Mouse (Mus musculus) kidney, postnatal 4 days (tissue): ENCODE measurements around the gene Mlec.
A peak's percentile ranks its signal among the peaks of the same experiment; 100 is the strongest.
"Not testable (repeated sequence)": the region's sequence is repeated elsewhere in the genome, so short reads cannot be mapped to it uniquely, and the experiment has no call there.

Experiments
- DNase-seq, 2 experiments: peaks; one replicate each; pipeline ENCODE4 v3.0.0; 2021; ENCODE audit warnings: mixed read lengths in 2 of 2

Mlec gene

DNA sequence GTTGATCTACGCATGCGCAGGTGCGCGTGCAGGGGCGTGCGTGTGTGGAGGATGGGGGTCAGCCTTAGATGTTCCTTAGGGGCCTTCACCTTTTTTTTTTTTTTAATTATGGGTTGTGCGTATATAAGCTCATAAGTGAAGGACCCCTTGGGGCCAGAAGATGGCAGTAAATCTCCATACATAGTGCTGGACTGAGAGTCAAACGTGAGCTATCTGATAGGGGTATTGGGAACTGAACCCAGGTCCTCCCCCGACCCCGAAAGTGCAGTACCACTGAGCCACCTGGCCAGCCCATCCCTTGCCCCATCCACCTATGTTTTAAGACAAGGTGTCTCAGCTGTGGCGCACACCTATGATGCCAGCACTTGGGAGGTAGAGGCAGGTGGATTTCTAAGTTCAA is 21.6 kb upstream of the Mlec start:
- no peak for DNase-seq

DNA sequence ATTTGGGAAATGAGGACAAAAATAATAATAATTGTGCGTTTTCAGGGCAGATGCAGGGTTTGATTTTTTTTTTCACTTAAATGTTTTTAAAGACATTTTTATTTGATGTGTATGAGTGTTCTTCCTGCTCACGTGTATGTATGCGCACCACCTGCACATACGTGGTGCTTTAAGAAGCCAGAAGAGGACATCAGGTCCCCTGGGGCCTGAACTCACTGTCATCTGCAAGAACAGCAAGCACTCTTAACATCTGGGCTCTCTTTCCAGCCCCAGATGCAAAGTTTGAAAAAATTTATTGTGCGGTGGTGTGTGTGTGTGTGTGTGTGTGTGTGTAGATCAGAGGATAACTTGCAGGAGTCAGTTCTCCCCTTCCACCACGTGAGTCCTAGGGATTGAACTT is 19.9 kb upstream of the Mlec start:
- DNase-seq: no peak

DNA sequence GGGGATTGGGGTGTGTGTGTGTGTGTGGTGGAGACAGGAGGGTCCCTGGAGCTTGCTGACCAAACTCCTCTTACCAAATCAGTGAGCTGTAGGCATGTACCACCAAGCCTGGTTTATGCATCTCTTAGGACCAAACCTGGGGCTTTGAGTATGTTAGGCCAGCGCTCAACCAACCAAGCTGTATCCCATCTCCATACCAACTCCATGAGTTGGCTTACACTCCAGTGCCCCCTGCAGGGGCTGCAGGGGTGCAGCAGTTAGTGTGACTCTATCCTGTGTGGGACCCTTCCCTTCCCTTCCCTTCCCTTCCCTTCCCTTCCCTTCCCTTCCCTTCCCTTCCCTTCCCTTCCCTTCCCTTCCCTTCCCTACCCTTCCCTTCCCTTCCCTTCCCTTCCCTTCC is 16.6 kb upstream of the Mlec start:
- no peak for DNase-seq

DNA sequence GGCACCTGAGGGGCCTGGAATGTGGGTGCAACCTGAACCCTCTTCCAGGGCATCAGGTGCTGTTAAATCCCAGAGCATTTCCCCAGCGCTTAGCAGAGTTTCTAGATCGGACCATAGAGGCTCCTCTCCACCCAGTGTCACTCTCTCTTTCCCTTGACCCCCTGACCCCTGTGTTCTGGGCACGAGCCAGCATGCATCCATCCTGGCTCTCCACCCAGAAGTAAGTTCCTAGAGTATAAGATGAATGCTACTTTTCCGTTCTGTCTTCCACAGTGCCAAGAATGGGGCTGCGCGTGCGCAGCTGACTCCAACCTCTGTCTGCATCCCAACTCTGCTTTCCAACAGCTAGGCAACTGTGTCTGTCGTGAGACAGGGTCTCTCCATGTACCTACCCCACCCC is 12.2 kb upstream of the Mlec start:
- peak; percentile 74 to 79 for DNase-seq

- peak; percentile 49 to 56 for DNase-seq
These were observed 10.8 kb upstream of the Mlec start for GRCm38 (mm10) chr5:115168641-115169415.

- DNase-seq: peak; percentile 46 to 63
These were observed 9.4 kb upstream of the Mlec start for GRCm38 (mm10) chr5:115167396-115167795.

DNA sequence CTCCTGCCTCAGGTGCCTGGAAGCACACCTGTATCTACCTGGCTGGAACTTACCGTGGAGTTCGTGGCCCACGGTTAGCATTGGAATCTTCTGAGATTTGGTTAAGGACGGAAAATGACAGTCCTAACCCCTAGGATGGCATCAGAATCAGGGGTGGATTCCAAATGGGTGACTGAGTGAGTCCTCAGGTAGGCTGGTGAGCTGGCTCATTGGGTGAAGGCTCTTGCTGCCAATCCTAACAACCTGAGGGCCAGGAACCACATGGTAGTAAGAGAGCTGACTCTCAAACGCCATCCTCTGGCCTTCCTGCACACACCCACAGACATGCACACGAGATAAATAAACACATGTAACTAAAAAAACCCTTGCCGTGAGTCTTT is 8.8 kb upstream of the Mlec start:
- DNase-seq: no peak

- peak; percentile 45 to 67 for DNase-seq
These were observed 8.2 kb upstream of the Mlec start for GRCm38 (mm10) chr5:115165895-115166814.

DNA sequence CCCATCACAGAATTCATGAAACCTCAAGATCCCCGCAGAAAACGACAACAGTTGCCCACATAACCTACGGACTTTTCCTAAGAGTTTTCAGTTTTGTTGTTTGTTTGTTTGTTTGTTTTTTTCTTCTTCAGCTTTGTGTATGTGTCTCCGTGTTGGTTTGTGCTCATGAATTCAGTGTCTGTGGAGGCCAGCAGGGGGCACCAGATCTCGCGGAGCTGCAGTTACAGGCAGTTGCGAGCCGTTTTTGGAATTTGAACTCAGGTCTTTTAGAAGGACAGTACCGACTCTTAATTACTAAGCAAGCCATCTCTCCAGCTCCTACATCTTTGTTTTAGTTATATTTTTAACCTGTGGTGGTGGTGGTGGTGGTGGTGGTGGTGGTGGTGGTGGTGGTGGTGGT is 7.4 kb upstream of the Mlec start:
- peak in 1 of 2 experiments; percentile 56 for DNase-seq

- DNase-seq: not testable (repeated sequence)
These were observed 6.5 kb upstream of the Mlec start for GRCm38 (mm10) chr5:115164446-115164845.

- peak; percentile 80 to 86 for DNase-seq
These were observed 5.6 kb upstream of the Mlec start for GRCm38 (mm10) chr5:115163563-115163962.

- DNase-seq: not testable (repeated sequence)
These were observed 3.9 kb upstream of the Mlec start for GRCm38 (mm10) chr5:115161940-115162279.

DNA sequence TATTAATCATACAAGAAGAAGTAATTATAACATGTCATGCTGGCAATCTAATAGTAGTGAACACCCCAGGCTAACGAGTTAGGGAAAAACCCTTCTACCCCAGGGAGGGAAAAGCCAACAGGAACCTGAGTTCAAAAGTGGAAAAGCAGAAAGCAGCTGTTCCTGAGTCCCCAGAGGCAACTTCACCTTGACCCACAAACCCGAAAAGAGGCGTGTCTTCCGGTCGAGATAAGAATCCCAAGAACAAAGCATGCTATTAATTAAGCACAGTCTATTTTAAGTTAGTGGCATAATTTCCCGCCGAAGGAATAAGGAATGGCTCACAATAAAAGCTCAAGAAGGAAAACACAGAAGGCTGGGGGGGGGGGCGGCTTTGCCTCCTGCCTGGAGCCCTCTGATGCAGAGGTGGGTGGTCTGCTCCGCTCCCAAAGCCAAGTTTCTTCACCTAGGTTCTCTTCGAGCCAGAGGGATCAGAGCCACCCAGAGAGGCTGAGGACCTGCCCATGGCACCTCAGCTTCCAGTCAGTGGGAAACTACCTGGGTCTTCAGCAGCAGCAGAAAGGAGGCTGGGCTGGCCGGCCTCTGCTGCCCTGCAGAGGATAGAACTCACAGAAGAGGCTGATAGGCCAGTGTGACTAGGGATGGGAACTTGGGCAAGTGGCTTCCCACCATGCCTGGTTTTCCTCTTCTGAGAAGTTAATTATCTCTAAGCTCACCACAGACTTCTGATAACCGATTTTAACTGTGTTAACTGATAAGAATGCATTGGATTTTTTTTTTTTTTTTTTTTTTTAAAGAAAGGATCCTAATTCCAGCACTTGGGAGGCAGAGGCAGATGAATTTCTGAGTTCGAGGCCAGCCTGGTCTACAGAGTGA is 3.3 kb upstream of the Mlec start:
- peak; percentile 54 to 67 for DNase-seq

DNA sequence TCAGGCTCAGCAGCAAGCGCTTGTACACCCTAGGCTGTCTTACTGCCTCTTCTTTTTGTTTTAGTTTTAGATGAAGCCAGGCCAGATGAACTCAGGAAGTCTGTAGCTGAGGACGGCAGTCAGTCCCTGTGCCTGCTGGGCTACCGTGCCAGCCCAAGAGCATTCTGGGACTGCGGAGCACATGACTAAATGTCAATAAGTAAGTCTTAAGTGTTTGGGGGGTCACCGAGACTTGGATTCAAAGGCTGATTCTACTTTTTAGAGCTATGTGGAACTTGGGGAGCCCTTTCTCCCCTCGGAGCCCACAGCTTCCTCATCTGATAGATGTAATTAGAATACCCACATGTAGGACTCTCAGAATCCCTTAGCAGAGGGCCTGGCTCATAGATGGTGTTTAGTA is 2.7 kb upstream of the Mlec start:
- no peak for DNase-seq

GRCm38 (mm10) chr5:115159165-115159564 is 1.2 kb upstream of the Mlec start:
- DNase-seq: no peak

GRCm38 (mm10) chr5:115156933-115157589 is 918 bp downstream of the Mlec start:
- peak in 1 of 2 experiments; percentile 35 for DNase-seq

GRCm38 (mm10) chr5:115156401-115156800 is 1.6 kb downstream of the Mlec start:
- DNase-seq: no peak

- DNase-seq: peak; percentile 55 to 69
These were observed 2.1 kb downstream of the Mlec start for GRCm38 (mm10) chr5:115155831-115156230.

DNA sequence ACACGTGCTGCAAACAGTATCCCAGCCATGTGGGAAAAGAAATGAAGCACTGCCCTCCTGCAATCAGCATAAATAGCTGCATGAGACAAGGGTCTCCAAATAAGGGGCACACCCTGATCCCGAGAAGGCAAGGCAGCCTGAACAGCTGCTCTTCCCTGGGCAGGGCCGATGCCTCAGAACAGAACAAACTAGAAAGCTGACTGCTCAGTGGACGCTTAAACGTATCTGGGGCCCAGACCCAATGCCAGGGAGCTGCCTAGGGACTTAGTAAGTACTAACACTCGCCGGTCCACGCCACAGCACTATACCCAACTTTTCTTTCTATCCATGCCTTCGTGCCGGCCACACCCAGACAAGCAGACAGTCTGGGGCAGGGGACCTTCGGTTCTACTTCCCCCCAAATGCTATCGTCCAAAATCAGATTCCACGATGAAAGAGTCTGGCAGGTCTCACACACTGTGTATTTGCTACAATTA is 2.8 kb downstream of the Mlec start:
- no peak for DNase-seq

DNA sequence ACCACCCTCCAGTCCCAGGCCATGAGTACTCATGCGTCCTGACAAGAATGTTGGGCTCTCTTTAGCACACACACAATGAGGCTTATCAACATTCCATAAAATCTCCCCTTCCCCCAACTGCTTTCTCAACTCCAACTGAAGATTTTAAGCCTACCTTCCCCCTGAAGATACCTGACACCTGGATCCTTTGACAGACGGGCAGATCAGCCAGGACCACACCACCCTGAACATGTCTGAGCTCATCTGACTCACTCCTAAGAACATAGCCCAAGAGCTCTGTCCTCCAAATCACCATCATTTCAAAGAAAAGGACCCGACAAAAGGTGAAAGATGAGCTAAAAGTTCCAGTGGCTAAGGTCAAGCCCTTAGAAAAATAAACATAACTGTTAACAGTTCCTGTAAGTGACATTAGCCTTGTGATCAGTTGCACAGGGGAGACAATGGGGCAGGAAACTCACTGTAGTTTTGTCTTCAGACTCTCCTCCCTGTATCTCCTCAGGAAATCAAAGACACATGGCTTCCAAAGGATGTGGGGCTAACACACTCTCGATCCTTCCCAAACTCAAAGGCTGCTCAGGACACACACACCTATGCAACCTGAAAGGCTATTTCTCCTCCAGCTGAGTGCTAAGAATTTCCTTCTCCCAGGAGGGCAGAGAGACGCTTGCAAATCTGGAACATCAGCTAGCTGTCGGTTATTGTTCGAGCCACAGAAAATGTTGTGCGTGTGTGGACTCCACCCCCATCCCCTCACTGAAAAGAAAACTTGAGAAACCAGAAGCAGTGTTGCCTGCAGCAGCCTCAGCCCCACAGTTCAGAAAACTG is 5.6 kb downstream of the Mlec start:
- DNase-seq: no peak

DNA sequence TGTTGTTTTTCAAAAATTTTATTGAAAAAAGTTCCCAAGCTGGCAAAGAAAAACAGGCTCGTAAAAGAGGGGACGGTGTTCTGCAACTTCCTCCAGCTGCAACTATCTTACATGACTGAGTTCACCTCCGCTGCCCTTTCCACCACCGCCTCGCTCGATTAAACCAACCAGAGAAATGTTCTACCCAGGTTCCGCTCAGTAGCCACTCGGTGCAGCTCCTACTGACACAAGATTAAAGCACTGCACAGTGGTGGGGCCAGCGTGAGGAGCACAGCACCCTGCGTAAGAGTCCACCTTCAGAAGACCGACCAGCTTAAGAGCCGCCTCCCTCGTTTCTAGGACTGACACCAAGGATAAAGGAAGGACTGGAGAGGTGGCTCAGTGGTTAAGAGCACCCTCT is 6.5 kb downstream of the Mlec start:
- peak; percentile 62 to 77 for DNase-seq
